Mouse (Mus musculus): ENCODE measurements around the gene Hs6st1. TPM values are rescaled to one million over a fixed set of nuclear protein-coding genes. Genes with fewer than 3 reads are reported as not detected.

The Hs6st1 gene
- polyA plus RNA-seq, 1 experiment = 33.8 TPM

- no peak for DNase-seq
- TF ChIP-seq POLR2A (IDR thresholded peaks at IDR 0.05; ENCODE audit: borderline replicate concordance, extremely low read depth, low read depth, low read length) = no peak
- no peak for TF ChIP-seq CTCF (IDR thresholded peaks at IDR 0.05; ENCODE audit: insufficient read depth, low read length)
- WGBS = 76% methylated on average over 1 of the region's 1 CpGs
- H3K4me3 ChIP-seq (replicated peaks; ENCODE audit: extremely low read depth, low read depth, low read length) = no peak overlapping the region
- H3K4me1 ChIP-seq (ENCODE audit: control insufficient read depth, insufficient read depth, low read length) = peaks cover 10% of the 10 kb centered on the region
Measured at GRCm38 (mm10) chr1:36078250-36078649, 10.1 kb downstream of the Hs6st1 start.

GRCm38 (mm10) chr1:36079679-36080078, 11.5 kb downstream of the Hs6st1 start:
- TF ChIP-seq CTCF (IDR thresholded peaks at IDR 0.05; ENCODE audit: insufficient read depth, low read length) = no peak
- 34% methylated on average over 8 of the region's 8 CpGs for WGBS
- no peak for DNase-seq
- Histone ChIP-seq H3K4me1 (ENCODE audit: control insufficient read depth, insufficient read depth, low read length) (peaks cover 10% of the 10 kb centered on the region), H3K4me3 (replicated peaks; ENCODE audit: extremely low read depth, low read depth, low read length) (no peak overlapping the region)

- DNase-seq = no peak
- TF ChIP-seq CTCF (IDR thresholded peaks at IDR 0.05; ENCODE audit: insufficient read depth, low read length) (no peak), POLR2A (IDR thresholded peaks at IDR 0.05; ENCODE audit: borderline replicate concordance, extremely low read depth, low read depth, low read length) (no peak)
- H3K4me3 ChIP-seq (replicated peaks; ENCODE audit: extremely low read depth, low read depth, low read length) = no peak overlapping the region
- H3K4me1 ChIP-seq (ENCODE audit: control insufficient read depth, insufficient read depth, low read length) = peaks cover 8% of the 10 kb centered on the region
- 86% methylated on average over 5 of the region's 5 CpGs for WGBS
Measured at GRCm38 (mm10) chr1:36080974-36081373, 12.8 kb downstream of the Hs6st1 start.

- no peak overlapping the region for H3K4me3 ChIP-seq (replicated peaks; ENCODE audit: extremely low read depth, low read depth, low read length)
- DNase-seq = no peak
- H3K4me1 ChIP-seq (ENCODE audit: control insufficient read depth, insufficient read depth, low read length) = peaks cover 8% of the 10 kb centered on the region
- WGBS = 77% methylated on average over 6 of the region's 6 CpGs
- no peak for TF ChIP-seq CTCF (IDR thresholded peaks at IDR 0.05; ENCODE audit: insufficient read depth, low read length)
- no peak for TF ChIP-seq POLR2A (IDR thresholded peaks at IDR 0.05; ENCODE audit: borderline replicate concordance, extremely low read depth, low read depth, low read length)
Measured at GRCm38 (mm10) chr1:36082184-36082583, 14.0 kb downstream of the Hs6st1 start.

GRCm38 (mm10) chr1:36083554-36083953, 15.4 kb downstream of the Hs6st1 start:
- Histone ChIP-seq H3K4me3 (replicated peaks; ENCODE audit: extremely low read depth, low read depth, low read length) (no peak overlapping the region), H3K4me1 (ENCODE audit: control insufficient read depth, insufficient read depth, low read length) (peaks cover 12% of the 10 kb centered on the region)
- TF ChIP-seq POLR2A (IDR thresholded peaks at IDR 0.05; ENCODE audit: borderline replicate concordance, extremely low read depth, low read depth, low read length) = no peak
- TF ChIP-seq CTCF (IDR thresholded peaks at IDR 0.05; ENCODE audit: insufficient read depth, low read length) = no peak
- WGBS = 81% methylated on average over 5 of the region's 5 CpGs
- no peak for DNase-seq

GRCm38 (mm10) chr1:36085069-36085468, 16.9 kb downstream of the Hs6st1 start:
- no peak for DNase-seq
- peaks cover 9% of the 10 kb centered on the region for H3K4me1 ChIP-seq (ENCODE audit: control insufficient read depth, insufficient read depth, low read length)
- no peak overlapping the region for H3K4me3 ChIP-seq (replicated peaks; ENCODE audit: extremely low read depth, low read depth, low read length)
- no peak for TF ChIP-seq CTCF (IDR thresholded peaks at IDR 0.05; ENCODE audit: insufficient read depth, low read length)
- TF ChIP-seq POLR2A (IDR thresholded peaks at IDR 0.05; ENCODE audit: borderline replicate concordance, extremely low read depth, low read depth, low read length) = no peak
- 92% methylated on average over 5 of the region's 5 CpGs for WGBS

- no peak overlapping the region for H3K4me3 ChIP-seq (replicated peaks; ENCODE audit: extremely low read depth, low read depth, low read length)
- peaks cover 12% of the 10 kb centered on the region for H3K4me1 ChIP-seq (ENCODE audit: control insufficient read depth, insufficient read depth, low read length)
- 53% methylated on average over 4 of the region's 4 CpGs for WGBS
- no peak for TF ChIP-seq CTCF (IDR thresholded peaks at IDR 0.05; ENCODE audit: insufficient read depth, low read length)
- TF ChIP-seq POLR2A (IDR thresholded peaks at IDR 0.05; ENCODE audit: borderline replicate concordance, extremely low read depth, low read depth, low read length) = no peak
- DNase-seq = no peak
Measured at GRCm38 (mm10) chr1:36088367-36088766, 20.2 kb downstream of the Hs6st1 start.

GRCm38 (mm10) chr1:36089481-36089880, 21.3 kb downstream of the Hs6st1 start:
- Histone ChIP-seq H3K4me3 (replicated peaks; ENCODE audit: extremely low read depth, low read depth, low read length) (no peak overlapping the region), H3K4me1 (ENCODE audit: control insufficient read depth, insufficient read depth, low read length) (peaks cover 12% of the 10 kb centered on the region)
- no peak for DNase-seq
- WGBS = 33% methylated on average over 1 of the region's 1 CpGs
- TF ChIP-seq POLR2A (IDR thresholded peaks at IDR 0.05; ENCODE audit: borderline replicate concordance, extremely low read depth, low read depth, low read length) = no peak
- TF ChIP-seq CTCF (IDR thresholded peaks at IDR 0.05; ENCODE audit: insufficient read depth, low read length) = no peak

GRCm38 (mm10) chr1:36090011-36090721, 22.0 kb downstream of the Hs6st1 start:
- Histone ChIP-seq H3K4me1 (ENCODE audit: control insufficient read depth, insufficient read depth, low read length) (peaks cover 13% of the 10 kb centered on the region), H3K4me3 (replicated peaks; ENCODE audit: extremely low read depth, low read depth, low read length) (no peak overlapping the region)
- TF ChIP-seq CTCF (IDR thresholded peaks at IDR 0.05; ENCODE audit: insufficient read depth, low read length) = no peak
- no peak for DNase-seq
- 49% methylated on average over 6 of the region's 6 CpGs for WGBS

- WGBS = 97% methylated on average over 4 of the region's 4 CpGs
- no peak for DNase-seq
- Histone ChIP-seq H3K4me3 (replicated peaks; ENCODE audit: extremely low read depth, low read depth, low read length) (no peak overlapping the region), H3K4me1 (ENCODE audit: control insufficient read depth, insufficient read depth, low read length) (peaks cover 16% of the 10 kb centered on the region)
- TF ChIP-seq CTCF (IDR thresholded peaks at IDR 0.05; ENCODE audit: insufficient read depth, low read length) (no peak), POLR2A (IDR thresholded peaks at IDR 0.05; ENCODE audit: borderline replicate concordance, extremely low read depth, low read depth, low read length) (no peak)
Measured at GRCm38 (mm10) chr1:36090722-36091110, 22.5 kb downstream of the Hs6st1 start.
